Mouse (Mus musculus) 3134 (cell line): ENCODE data around the gene Efcab2.
"Not testable (repeated sequence)": the region's sequence is repeated elsewhere in the genome, so short reads cannot be mapped to it uniquely, and the experiment has no call there.

Source experiments
- DNase-seq: peaks from one replicate; pipeline ENCODE4 v3.0.0-alpha.2; 2011; ENCODE audit warnings: low spot score; ENCODE audit not compliant: insufficient read length; ENCODE audit errors: extremely low read depth

Efcab2 gene

DNA sequence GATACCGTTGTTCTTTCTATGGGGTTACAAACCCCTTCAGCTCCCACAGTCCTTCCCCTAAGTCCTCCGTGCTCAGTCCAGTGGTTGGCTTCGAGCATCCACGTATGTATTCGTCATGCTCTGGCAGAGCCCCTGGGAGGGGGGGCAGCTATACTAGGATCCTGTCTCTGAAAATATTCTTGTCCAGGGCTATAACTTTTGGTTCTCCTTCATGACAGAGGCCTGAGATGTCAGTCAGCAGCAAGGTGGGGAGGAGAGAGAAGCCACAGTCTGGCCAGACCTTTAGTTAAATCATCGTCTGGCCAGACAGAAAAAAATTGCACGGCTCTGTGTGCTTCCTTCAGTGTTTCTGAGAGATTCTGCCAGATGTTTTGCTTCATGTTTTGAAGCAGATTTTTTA is 5.2 kb upstream of the Efcab2 start:
- DNase-seq: no peak

DNA sequence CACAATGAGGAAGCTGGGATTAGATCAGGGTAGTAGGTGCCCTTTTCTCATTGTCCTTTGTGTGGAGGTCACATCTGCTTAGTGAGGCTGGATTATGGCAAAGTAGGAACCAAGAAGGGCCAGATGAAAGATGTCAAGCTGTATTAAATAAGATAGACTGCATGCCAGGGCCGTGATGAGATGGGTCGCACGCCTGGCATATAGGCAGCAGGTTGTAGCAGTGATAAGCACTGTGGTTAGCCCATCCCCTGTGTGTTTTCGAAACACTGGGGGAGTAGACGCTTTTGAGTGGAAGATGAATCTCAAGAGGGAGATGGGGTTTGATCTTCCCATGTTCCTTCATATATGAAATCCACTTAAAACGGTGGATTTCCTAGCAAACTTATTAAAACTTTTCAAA is 3.9 kb upstream of the Efcab2 start:
- DNase-seq: no peak

DNA sequence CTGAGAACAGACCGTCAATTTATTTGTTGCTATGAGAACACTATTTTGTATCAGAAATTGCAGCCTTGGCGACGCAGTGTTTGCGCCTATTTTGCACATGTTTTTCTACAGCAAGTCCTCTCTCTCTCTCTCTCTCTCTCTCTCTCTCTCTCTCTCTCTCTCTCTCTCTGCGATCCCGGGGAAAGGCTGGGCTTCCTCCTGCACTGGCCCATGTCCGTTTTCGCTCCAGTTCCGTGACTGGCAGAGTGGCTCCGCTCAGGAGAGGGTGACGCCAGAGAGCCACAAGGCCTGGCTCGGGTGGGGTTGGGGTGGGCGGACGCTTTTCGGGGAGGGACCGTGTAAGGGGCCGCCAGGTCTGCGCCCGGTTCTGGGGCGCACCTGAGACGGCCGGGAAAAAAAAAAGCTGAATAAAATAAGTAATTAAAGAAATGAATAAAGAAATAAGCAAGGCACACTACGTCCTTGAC is 407 bp upstream of the Efcab2 start:
- peak; percentile 91 for DNase-seq

DNA sequence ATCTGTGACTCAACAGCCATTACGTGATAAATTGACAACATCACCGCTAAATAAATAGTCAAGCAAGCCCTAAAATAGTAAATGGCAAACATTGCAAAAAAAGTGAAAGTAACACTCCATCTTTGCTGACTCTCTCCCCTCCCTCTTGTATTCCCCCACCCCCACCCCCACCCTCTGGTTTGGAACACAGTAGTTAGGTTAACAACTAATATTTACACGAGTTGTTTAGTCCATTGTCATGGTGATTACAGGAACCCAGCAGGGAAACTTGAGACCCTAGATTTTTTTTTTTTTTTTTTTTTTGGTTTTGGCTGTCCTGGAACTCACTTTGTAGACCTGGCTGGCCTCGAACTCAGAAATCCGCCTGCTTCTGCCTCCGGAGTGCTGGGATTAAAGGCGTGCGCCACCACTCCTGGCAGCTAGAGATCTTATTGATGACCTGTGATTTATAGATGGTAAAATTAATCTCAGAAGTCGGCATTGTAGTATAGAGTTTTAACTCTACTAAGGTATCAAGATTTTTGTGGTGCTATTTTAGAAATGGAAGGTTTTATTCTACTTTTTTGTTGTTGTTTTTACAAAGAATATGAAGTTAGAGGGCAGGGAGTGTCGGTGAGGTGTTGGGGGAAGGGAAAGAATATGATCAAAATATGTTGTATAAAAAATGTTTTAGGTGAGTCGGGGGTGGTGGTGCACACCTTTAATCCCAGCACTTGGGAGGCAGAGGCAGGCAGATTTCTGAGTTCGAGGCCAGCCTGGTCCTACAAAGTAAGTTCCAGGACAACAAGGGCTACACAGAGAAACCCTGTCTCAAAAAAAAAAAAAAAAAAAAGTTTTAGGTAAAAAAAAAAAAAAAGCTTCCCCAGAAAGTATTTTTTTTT is 1.1 kb downstream of the Efcab2 start:
- no peak for DNase-seq

DNA sequence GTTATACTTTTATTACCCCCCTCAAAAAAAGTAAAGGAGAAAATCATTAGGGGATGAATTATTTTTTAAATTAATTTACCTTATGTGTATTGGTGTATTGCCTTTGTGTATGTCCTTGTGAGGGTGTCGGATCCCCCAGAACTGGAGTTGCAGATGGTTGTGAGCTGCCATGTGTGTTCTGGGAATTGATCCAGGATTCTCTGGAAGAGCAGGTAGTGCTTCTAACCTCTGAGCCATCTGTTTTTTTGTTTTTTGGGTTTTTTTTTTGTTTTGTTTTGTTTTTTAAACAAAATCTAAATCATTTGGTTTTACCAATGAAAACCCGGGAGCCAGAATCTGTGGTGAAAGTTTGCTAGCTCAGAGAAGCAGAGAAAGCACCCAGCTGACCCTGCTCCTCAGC is 1.8 kb downstream of the Efcab2 start:
- DNase-seq: no peak

DNA sequence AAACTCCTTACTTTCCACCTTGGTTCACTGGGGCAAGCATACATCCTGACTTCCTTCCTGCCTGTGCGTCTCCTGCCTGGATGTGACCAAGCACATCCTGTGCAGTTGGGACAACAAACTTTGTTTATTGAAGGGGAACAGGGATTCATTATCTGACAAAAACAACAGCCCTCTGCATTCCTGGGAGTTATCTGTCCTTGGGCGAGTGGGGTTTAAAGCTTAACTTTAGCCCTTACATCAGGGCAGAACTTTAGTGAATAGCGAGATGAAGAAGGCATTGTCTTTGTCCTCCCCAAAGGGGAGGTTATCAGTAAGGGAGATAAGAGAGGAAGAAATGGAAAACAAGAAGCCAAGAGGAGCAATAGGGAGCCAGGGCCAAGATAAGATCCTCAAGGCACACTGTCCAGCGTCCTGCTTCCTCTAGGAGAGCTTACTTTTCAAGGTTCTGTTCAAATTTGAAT is 3.0 kb downstream of the Efcab2 start:
- no peak for DNase-seq

DNA sequence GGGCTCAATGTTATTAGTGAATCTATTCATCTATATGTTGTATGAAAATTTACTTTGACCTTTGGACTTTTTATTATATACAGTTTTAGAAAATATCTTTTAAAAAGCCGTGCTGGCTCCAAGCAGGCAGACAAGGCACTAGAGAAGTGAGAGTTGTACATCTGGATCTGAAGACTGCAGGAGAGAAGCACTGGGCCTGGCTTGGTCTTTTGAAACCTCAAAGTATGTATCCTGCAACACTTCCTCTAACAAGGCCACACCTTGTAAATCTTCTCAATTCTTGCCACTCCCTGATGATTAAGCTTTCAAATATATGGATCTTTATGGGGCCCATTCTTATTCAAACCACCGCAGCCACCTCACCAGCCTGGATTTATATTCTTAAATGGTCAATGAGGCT is 7.5 kb downstream of the Efcab2 start:
- DNase-seq: not testable (repeated sequence)

DNA sequence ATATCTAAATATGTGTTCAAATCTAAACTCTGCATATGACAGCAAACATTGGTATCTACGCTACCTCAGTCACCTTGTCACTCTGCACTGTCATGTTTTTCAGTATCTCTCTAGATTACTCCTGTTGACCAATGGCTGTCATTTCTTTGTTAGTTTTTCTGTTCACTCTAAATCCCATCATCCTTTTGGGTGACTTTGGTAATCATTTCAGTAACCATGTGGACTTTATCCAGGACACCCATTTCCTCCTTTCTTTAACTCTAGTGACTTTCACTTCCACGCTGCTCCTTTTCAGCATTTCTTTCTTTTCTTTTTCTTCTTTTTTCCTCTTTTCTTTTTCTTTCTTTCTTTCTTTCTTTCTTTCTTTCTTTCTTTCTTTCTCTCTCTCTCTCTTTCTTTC is 13.7 kb downstream of the Efcab2 start:
- DNase-seq: no peak

DNA sequence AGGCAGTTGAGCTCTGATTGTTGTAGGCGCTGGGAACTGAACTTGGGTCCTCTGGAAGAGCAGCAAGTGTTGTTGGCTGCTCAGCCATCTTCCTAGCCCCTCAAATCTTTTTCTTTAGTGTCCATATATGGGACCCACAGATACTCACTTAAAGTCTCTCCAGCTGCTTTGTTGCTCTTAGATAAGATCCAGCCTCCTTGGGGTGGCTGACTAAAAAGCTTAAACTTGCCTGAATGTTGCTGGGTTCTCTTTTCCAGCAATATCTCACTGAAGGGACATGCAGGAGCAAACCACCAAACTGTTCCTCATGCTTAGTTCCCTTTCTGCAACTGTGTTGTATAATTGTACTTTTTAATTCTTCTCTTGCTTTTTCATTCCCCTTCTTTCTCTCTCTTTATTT is 17.8 kb downstream of the Efcab2 start:
- no peak for DNase-seq

DNA sequence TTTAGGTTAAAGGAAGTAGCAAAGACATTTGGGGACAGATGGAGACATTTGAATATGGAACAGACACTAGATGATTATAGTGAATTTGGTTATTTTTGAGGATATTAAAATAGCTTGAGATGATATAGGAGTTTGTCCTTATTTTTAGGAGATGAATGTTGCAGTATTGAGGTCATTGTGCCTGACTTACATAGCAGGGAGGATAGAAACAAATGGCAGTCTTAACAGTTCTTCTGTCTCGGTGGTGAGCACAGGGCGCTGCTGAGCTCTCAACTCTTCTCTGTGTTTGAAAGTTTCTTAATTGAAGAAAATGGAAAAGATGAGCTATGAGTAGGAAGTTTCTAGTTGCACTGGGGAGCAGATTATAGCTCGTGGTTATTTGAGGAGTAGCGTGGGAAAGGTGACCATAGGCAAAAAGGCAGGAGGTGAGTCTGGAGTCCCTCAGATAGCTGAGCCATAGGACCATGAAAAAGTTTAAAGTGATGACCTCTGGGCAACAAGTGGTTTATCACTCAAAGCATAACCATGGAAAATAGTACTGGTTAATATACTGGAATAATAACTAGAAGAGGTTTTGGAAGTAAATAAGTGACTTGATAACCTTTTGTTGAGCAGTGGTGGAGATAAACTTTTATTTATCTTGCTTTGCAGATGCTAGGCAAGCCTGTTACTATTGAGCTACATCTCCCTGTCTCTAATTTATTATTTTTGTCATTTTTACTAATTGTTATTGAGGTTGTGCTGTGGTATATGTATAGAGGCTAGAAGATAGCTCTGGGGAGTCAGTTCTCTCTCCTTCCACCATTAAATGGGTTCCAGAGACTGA is 25.9 kb downstream of the Efcab2 start:
- no peak for DNase-seq

DNA sequence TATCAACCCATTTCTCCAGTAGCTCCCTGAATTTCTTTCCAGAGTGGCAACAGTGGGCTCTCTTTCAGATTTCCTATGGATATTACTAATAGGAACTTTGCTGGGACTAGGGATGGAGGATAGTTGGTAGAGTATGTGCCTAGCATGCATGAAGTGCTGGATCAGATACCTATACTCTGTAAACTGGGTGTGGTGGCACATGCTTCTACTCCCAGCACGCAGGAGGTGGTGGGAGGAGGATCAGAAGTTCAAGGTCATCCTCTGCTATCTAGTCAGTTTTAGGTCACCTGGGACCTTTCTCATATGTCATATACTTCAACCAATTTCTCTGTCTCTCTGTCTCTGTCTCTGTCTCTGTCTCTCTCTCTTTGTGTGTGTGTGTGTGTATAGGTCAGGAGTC is 27.7 kb downstream of the Efcab2 start:
- no peak for DNase-seq

DNA sequence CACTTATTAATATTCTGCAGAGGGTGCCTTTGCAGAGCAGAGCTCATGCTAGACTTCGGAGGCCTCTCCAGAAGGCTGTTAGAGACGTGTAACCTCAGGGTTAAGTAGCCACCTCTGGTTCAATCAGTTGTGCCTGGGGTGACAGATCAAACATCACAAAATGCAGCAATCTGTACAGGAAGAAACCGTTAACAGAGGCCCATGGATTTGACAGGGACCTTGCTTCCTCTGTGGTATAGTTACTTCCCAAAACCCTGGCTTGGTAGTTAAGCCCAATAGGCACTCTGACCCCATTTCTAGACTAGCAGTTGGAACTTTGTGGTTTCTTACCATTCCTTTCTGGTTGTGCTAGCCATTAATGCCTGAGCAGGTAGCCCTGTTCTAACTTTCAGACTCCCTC is 38.5 kb downstream of the Efcab2 start:
- DNase-seq: no peak

DNA sequence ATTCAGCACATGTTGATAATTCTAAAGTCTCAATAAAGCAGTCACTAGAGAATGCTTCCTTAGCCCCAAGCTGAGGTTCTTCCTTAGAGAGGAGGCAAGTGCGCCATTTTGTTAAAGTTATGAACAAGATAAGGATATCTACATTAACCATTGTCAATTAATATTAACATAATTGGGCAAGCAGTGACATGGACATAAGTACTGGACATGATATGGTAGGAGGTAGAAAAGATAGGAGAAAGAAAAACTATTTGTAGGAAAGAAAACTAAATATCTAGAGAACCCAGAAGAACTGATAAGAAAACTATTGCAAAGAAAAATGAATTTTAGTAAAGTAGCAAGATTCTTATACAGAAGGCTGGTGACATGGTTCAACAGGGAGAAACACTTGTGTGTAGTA is 41.2 kb downstream of the Efcab2 start:
- no peak for DNase-seq

DNA sequence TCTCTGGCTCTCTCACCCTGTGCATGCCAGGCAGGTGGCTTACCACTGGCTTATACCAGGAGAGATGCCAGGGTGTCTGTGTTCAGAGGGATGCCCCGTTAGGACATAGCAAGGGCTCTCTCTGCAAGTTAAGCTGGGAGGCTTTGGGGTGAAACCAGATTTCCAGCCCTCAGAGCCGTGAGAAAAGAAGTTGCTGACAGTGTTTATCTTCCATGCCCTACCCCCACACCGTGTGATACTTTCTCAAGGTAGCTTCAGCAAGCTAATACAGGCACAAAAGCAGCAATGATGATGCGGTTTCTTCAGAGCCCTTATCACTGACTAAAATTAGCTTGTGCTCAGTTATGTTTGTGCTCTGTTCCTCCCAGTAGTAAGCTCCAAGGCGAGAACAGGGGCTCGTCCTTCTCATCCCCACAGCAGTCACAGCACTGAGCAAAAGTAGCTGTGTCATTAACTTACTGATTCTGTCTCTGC is 42.4 kb downstream of the Efcab2 start:
- DNase-seq: no peak

DNA sequence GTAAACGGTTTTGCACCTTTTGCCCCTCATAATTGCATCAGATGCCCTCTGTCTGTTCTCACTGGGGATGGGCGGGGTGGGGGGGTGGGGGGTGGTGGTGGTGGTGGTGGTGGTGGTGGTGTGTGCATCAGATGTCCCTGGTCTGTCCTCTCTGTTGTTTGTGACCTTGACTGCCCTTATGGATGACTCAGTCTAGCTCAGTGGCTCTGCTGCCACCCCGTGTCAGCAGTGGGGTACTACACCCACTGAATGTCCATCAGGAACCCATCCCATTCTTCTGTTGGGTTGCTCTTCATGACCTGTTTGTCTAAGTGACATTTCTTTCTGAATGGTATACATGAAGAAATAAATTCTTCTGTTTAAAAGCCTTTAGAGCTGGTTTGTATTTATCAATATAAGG is 43.3 kb downstream of the Efcab2 start:
- DNase-seq: peak; percentile 27

DNA sequence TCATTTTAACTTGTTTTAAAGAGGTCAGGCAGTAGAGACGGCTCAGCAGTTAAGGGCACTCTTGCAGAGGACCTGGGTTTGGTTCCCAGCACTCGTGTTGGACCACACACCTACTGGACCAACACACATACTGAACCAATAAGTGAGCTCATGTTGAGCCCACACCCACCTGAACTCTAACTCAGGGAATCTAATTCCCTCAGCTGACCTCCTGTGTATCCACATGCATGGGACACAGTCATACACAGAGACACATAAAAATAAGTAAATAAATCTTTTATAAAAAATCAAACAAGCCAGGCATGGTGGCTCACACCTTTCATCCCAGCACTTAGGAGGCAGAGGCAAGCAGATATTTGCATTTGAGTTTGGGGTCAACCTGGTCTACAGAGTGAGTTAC is 44.0 kb downstream of the Efcab2 start:
- DNase-seq: no peak

DNA sequence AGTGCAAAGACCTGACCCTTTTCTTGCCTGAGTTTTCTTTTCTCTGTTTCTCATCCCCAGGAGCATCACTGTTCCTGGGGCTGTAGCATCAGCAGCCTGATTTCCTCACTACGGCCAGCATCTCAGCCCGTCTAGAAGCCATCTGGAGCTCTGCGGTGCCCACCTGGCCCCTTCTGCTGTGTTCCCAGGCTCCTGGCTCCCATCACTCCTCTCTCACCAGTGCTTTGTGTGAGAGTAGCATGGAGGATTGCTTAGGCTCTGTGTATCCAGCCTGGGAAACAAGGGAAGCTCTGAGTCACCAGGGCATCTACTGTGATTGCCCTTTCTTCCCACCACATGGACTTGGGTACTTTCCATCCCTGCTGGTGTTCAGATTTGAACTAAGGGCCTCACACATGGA is 48.2 kb downstream of the Efcab2 start:
- no peak for DNase-seq

DNA sequence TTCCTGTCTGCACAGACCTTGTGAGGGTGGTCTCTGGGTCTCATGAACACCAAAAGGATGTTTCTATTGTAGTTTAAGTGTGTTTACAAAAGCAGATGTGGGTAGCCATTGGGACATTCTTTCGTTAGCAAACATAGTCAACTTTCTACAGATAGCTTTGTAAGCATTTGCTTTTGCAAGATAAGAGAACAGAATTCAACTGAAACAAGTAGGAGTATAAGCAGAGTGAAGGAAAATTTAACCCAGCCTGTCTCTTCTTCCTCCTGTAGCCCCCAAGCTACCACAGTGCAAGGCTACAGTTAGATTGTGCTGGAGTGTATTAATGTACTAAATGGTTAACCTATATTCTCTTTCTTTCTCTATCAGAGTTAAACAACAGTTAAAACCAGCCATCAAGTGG is 49.2 kb downstream of the Efcab2 start:
- no peak for DNase-seq

DNA sequence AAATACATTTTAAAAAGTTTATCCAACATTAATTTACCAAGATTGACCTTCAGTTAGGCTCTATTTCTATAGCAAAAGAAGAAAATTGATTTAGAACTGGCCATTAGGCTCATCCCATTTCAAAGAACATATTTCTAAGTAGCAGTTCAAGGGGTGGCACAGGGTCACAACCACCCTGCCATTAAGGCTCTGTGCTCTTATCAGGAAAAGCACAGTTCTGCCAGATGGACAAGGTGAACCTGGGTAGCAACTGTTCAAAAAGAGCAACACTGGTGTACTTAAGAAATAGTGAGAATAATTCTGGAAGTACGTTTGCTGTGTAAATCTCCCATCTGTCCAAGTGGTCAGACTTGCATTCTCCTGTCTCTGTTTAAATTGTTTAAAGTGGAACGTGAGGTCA is 52.1 kb downstream of the Efcab2 start:
- no peak for DNase-seq

DNA sequence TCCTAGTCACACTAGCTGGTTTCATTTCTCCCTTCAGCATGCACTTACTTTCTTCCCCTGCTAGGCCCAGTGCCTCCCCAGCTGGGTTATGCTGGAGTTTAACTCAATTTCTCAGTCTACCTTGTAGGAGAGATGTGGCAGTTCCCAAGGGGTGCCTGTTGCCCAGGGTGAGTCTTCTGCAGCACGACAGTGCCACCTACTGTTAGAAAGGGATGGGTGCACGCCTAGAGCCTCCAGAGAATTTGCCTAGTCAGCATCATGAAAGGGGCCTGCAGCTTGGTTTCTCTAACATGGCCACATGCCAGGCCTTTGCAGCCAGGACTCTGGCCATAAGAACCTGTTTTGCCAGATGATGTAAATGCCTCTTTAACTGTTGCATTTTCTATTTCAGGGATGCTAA is 57.8 kb downstream of the Efcab2 start:
- DNase-seq: peak; percentile 40

DNA sequence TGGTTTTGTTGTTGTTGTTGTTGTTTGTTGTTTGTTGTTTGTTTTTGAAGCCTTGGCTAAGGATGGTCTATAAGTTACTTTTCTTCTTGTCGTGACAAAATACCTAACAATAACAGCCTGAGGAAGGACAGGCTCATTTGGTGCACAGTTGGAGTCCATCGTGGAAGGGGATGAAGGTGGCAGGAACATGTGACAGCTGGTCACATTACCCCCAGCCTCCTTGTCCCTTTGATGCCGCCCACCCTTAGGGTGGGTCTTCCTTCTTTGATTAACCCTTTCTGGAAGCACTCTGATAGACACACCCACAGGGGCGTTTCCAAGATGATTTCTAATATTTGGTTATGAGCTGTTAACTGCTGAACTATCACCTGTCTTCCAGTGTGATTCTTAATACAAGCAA is 58.3 kb downstream of the Efcab2 start:
- no peak for DNase-seq

DNA sequence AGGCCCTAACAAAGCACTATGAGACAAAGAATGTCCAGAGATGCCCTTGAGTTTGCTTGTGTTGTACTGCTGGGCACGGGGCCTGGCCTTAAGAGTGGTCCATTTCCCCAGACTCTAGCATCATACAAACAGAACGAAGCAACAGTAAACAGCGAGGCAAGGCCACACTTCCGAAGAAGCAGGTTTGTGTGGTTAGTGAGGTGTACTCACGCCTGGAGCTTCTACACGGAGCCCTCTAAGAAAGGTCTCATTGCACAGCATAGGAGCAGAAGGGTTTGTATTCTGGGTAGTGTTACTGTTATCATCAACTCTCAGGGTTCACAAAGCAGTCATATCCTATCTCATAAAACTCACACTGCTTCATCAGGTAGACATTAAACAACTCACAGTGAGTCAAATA is 61.7 kb downstream of the Efcab2 start:
- no peak for DNase-seq
